Mouse (Mus musculus): Measurements from ENCODE around the gene Bmpr2. TPM values are rescaled to one million over a fixed set of nuclear protein-coding genes. Genes with fewer than 3 reads are reported as not detected.
A peak's percentile ranks its signal among the peaks of the same experiment; 100 is the strongest.
"Not testable (repeated sequence)": the region's sequence is repeated elsewhere in the genome, so short reads cannot be mapped to it uniquely, and the experiment has no call there.

Gene Bmpr2
- polyA plus RNA-seq, 1 experiment from 2014 or later, result 5.9 TPM

DNA sequence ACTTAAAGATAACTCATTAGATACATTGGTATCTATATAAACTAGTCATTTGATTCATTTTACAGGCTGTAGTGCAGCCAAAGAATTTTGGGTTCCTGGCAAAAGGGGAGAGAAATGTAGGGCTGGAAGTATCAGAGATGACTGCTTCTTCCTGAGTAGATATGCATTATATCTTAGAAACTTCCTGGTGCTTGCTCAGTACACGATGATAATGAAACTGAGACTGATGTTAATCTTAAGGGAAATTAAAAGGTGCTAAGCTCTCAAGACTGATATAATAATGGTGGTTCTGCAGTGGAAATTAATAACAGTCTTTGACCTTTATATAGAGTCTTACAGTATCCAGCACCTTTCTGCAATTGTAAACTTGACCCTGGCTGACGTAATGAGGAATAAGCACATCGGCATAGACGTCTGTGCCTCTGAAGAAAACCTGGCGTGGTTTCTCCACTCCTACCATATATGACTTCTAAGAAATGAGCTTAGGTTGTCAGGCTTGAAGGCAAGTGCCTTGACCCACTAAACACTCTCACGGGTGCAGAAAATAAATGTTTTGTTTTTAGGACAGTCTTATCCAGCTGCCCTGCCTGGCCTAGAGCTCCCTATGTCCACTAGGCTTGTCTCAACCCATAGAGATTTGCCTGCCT lies 24.3 kb upstream of the Bmpr2 start:
- Histone ChIP-seq H3K4me3 (ENCODE audit: low read depth, low read length) (no peak overlapping the region), H3K4me2 (replicated peaks; ENCODE audit: low read depth) (no peak overlapping the region), H3K9me3 (ENCODE audit: control insufficient read depth) (no peaks in the 10 kb centered on the region), H3K27ac (ENCODE audit: low read depth, low read length) (peak overlapping the region; percentile 55; the same call in 1 of the 2 replicates), H3K36me3 (ENCODE audit: control insufficient read depth, insufficient read depth) (no peaks in the 10 kb centered on the region), H3K4me1 (replicated peaks; ENCODE audit: control insufficient read depth, insufficient read depth, low read length) (0 out of 2 replicates have a peak, but pooled peaks cover 3% of the 10 kb centered on the region), H3K9ac (ENCODE audit: low read depth, low read length) (no peak overlapping the region), H3K27me3 (replicated peaks; ENCODE audit: control insufficient read depth, insufficient read depth, low read length) (no peaks in the 10 kb centered on the region)
- TF ChIP-seq CTCF (IDR thresholded peaks at IDR 0.05; ENCODE audit: low read depth), result no peak
- 48% methylated on average over 6 of the region's 6 CpGs for WGBS
- 0 out of 2 replicates have a peak, but pooled peaks have one; percentile 31 for ATAC-seq

GRCm38 (mm10) chr1:59739577-59740354 lies 23.4 kb upstream of the Bmpr2 start:
- Histone ChIP-seq H3K4me3 (ENCODE audit: low read depth, low read length) (no peak overlapping the region), H3K4me2 (replicated peaks; ENCODE audit: low read depth) (peak overlapping the region; percentile 35), H3K9me3 (ENCODE audit: control insufficient read depth) (no peaks in the 10 kb centered on the region), H3K9ac (ENCODE audit: low read depth, low read length) (no peak overlapping the region), H3K4me1 (replicated peaks; ENCODE audit: control insufficient read depth, insufficient read depth, low read length) (no peaks in the 10 kb centered on the region), H3K36me3 (ENCODE audit: control insufficient read depth, insufficient read depth) (no peaks in the 10 kb centered on the region), H3K27me3 (replicated peaks; ENCODE audit: control insufficient read depth, insufficient read depth, low read length) (no peaks in the 10 kb centered on the region), H3K27ac (ENCODE audit: low read depth, low read length) (peak overlapping the region; percentile 55; the same call in 1 of the 2 replicates)
- ATAC-seq, result peak; percentile 54; the same call in 1 of the 2 replicates
- no peak for TF ChIP-seq CTCF (IDR thresholded peaks at IDR 0.05; ENCODE audit: low read depth)
- 37% methylated on average over 17 of the region's 17 CpGs for WGBS

- Histone ChIP-seq H3K4me2 (replicated peaks; ENCODE audit: low read depth) (no peak overlapping the region), H3K9ac (ENCODE audit: low read depth, low read length) (no peak overlapping the region), H3K27ac (ENCODE audit: low read depth, low read length) (no peak overlapping the region), H3K4me1 (replicated peaks; ENCODE audit: control insufficient read depth, insufficient read depth, low read length) (no peaks in the 10 kb centered on the region), H3K4me3 (ENCODE audit: low read depth, low read length) (no peak overlapping the region), H3K36me3 (ENCODE audit: control insufficient read depth, insufficient read depth) (no peaks in the 10 kb centered on the region), H3K27me3 (replicated peaks; ENCODE audit: control insufficient read depth, insufficient read depth, low read length) (no peaks in the 10 kb centered on the region), H3K9me3 (ENCODE audit: control insufficient read depth) (no peaks in the 10 kb centered on the region)
- no peak for ATAC-seq
- 65% methylated on average over 2 of the region's 2 CpGs for WGBS
- TF ChIP-seq CTCF (IDR thresholded peaks at IDR 0.05; ENCODE audit: low read depth), result no peak
These were observed 14.2 kb upstream of the Bmpr2 start for GRCm38 (mm10) chr1:59749047-59749446.

- not testable (repeated sequence) for H3K36me3 ChIP-seq (ENCODE audit: control insufficient read depth, insufficient read depth); H3K9me3 ChIP-seq (ENCODE audit: control insufficient read depth); H3K9ac ChIP-seq (ENCODE audit: low read depth, low read length); ATAC-seq; H3K27ac ChIP-seq (ENCODE audit: low read depth, low read length); H3K4me2 ChIP-seq (replicated peaks; ENCODE audit: low read depth); H3K4me3 ChIP-seq (ENCODE audit: low read depth, low read length); H3K4me1 ChIP-seq (replicated peaks; ENCODE audit: control insufficient read depth, insufficient read depth, low read length); H3K27me3 ChIP-seq (replicated peaks; ENCODE audit: control insufficient read depth, insufficient read depth, low read length)
- WGBS, result 80% methylated on average over 5 of the region's 5 CpGs
These were observed 13.5 kb upstream of the Bmpr2 start for GRCm38 (mm10) chr1:59749724-59750123.

GRCm38 (mm10) chr1:59755298-59755697 lies 7.9 kb upstream of the Bmpr2 start:
- no peak overlapping the region for H3K27ac ChIP-seq (ENCODE audit: low read depth, low read length)
- no peaks in the 10 kb centered on the region for H3K4me1 ChIP-seq (replicated peaks; ENCODE audit: control insufficient read depth, insufficient read depth, low read length)
- ATAC-seq, result no peak
- no peaks in the 10 kb centered on the region for H3K9me3 ChIP-seq (ENCODE audit: control insufficient read depth)
- H3K4me3 ChIP-seq (ENCODE audit: low read depth, low read length), result no peak overlapping the region
- 64% methylated on average over 1 of the region's 1 CpGs for WGBS
- no peak for TF ChIP-seq CTCF (IDR thresholded peaks at IDR 0.05; ENCODE audit: low read depth)
- H3K36me3 ChIP-seq (ENCODE audit: control insufficient read depth, insufficient read depth), result no peaks in the 10 kb centered on the region
- H3K4me2 ChIP-seq (replicated peaks; ENCODE audit: low read depth), result no peak overlapping the region
- no peaks in the 10 kb centered on the region for H3K27me3 ChIP-seq (replicated peaks; ENCODE audit: control insufficient read depth, insufficient read depth, low read length)
- no peak overlapping the region for H3K9ac ChIP-seq (ENCODE audit: low read depth, low read length)

GRCm38 (mm10) chr1:59758325-59758724 lies 4.9 kb upstream of the Bmpr2 start:
- H3K9me3 ChIP-seq (ENCODE audit: control insufficient read depth), result no peaks in the 10 kb centered on the region
- WGBS, result 92% methylated on average over 1 of the region's 1 CpGs
- no peak for ATAC-seq
- H3K36me3 ChIP-seq (ENCODE audit: control insufficient read depth, insufficient read depth), result no peaks in the 10 kb centered on the region
- H3K27me3 ChIP-seq (replicated peaks; ENCODE audit: control insufficient read depth, insufficient read depth, low read length), result no peaks in the 10 kb centered on the region
- H3K4me3 ChIP-seq (ENCODE audit: low read depth, low read length), result no peak overlapping the region
- no peak overlapping the region for H3K4me2 ChIP-seq (replicated peaks; ENCODE audit: low read depth)
- 0 out of 2 replicates have a peak, but pooled peaks cover 4% of the 10 kb centered on the region for H3K4me1 ChIP-seq (replicated peaks; ENCODE audit: control insufficient read depth, insufficient read depth, low read length)
- H3K9ac ChIP-seq (ENCODE audit: low read depth, low read length), result no peak overlapping the region
- no peak overlapping the region for H3K27ac ChIP-seq (ENCODE audit: low read depth, low read length)
- TF ChIP-seq CTCF (IDR thresholded peaks at IDR 0.05; ENCODE audit: low read depth), result no peak

Measured in intestine, postnatal 0 days (tissue).